Mouse (Mus musculus): ENCODE measurements around the gene Kif14. TPM values are rescaled to one million over a fixed set of nuclear protein-coding genes. Genes with fewer than 3 reads are reported as not detected.

The Kif14 gene
- total and polyA plus RNA-seq, 3 experiments, result 5.5 to 12.0 (median 7.8) TPM

- Histone ChIP-seq H3K4me3 (replicated peaks in 1 of 3; ENCODE audit: low read depth in 2 of 3, low read length in 2 of 3, poor library complexity in 1 of 3) (peak overlapping the region in 1 of 3 experiments; percentile 42), H3K4me1 (ENCODE audit: control insufficient read depth in 1 of 2, insufficient read depth in 2 of 2) (peaks cover 4 to 51% of the 10 kb centered on the region in 2 experiments; a peak in 3 of 4 replicates), H3K36me3 (replicated peaks in 1 of 2; ENCODE audit: control insufficient read depth in 1 of 2, insufficient read depth in 1 of 2, low read length in 1 of 2) (no peaks in the 10 kb centered on the region), H3K4me2 (ENCODE audit: insufficient read depth, low read depth, poor library complexity, severe bottlenecking) (peak overlapping the region; percentile 17; the same call in 1 of the 2 replicates), H3K27me3 (replicated peaks) (no peaks in the 10 kb centered on the region), H3K9ac (ENCODE audit: insufficient read depth, low read depth) (peak overlapping the region; percentile 59), H3K79me2 (replicated peaks; ENCODE audit: control insufficient read depth, extremely low read depth, insufficient read depth, poor library complexity, severe bottlenecking) (no peaks in the 10 kb centered on the region), H3K27ac (ENCODE audit: insufficient read depth, low read depth) (peak overlapping the region; percentile 93), H3K9me3 (replicated peaks; ENCODE audit: low read length) (no peaks in the 10 kb centered on the region)
- in situ Hi-C loops (cut with MboI; ENCODE audit: low pct_ligation_motif_present, low pct_unique_long_range_greater_than_20kb, low sequenced_read_pairs) (no loop called here), dilution Hi-C loops (cut with MboI; ENCODE audit: extremely low pct_ligation_motif_present, extremely low pct_unique_long_range_greater_than_20kb, low sequenced_read_pairs) (loop anchor here (25.0 kb wide), 1 partner anchor 168 kb away; no protein-coding TSS in a partner anchor)
- no peak for DNase-seq (ENCODE audit: extremely low read depth)
- no peak for TF ChIP-seq GABPA (IDR thresholded peaks at IDR 0.05; ENCODE audit: insufficient replicate concordance, low read depth, low read length)
- TF ChIP-seq USF1 (IDR thresholded peaks at IDR 0.05; ENCODE audit: low read depth, low read length), result no peak
- TF ChIP-seq POLR2A (IDR thresholded peaks at IDR 0.05; ENCODE audit: low read depth, low read length), result no peak
- TF ChIP-seq ETS1 (conservative IDR thresholded peaks at IDR 0.05; ENCODE audit: low read depth, low read length), result no peak
- TF ChIP-seq JUN (IDR thresholded peaks at IDR 0.05; ENCODE audit: insufficient read depth, low read depth, low read length), result no peak
- TF ChIP-seq UBTF (IDR thresholded peaks at IDR 0.05; ENCODE audit: low read depth, low read length), result no peak
- TF ChIP-seq MAX (IDR thresholded peaks at IDR 0.05; ENCODE audit: low read length), result no peak
- no peak for TF ChIP-seq ZNF384 (IDR thresholded peaks at IDR 0.05; ENCODE audit: low read depth, low read length)
- TF ChIP-seq SIN3A (IDR thresholded peaks at IDR 0.05; ENCODE audit: low read length), result no peak
- no peak for TF ChIP-seq CHD2 (IDR thresholded peaks at IDR 0.05; ENCODE audit: low read length)
- no peak for TF ChIP-seq MEF2A (IDR thresholded peaks at IDR 0.05; ENCODE audit: borderline replicate concordance, low read depth, low read length)
- TF ChIP-seq TBP (conservative IDR thresholded peaks at IDR 0.05; ENCODE audit: low read depth, low read length), result no peak
- no peak for TF ChIP-seq PAX5 (IDR thresholded peaks at IDR 0.05; ENCODE audit: low read length)
- no peak for TF ChIP-seq KAT2A (IDR thresholded peaks at IDR 0.05; ENCODE audit: insufficient replicate concordance, low read length)
- TF ChIP-seq IRF4 (IDR thresholded peaks at IDR 0.05; ENCODE audit: low read depth, low read length), result no peak
Measured at GRCm38 (mm10) chr1:136569626-136570297, 103.6 kb downstream of the Kif14 start.

GRCm38 (mm10) chr1:136570298-136570653 is 104.1 kb downstream of the Kif14 start:
- H3K4me3 ChIP-seq (replicated peaks in 1 of 3; ENCODE audit: low read depth in 2 of 3, low read length in 2 of 3, poor library complexity in 1 of 3), result no peak overlapping the region
- H3K4me2 ChIP-seq (ENCODE audit: insufficient read depth, low read depth, poor library complexity, severe bottlenecking), result no peak overlapping the region
- DNase-seq (ENCODE audit: extremely low read depth), result no peak
- no peaks in the 10 kb centered on the region for H3K27me3 ChIP-seq (replicated peaks)
- H3K36me3 ChIP-seq (replicated peaks in 1 of 2; ENCODE audit: control insufficient read depth in 1 of 2, insufficient read depth in 1 of 2, low read length in 1 of 2), result no peaks in the 10 kb centered on the region
- no peak overlapping the region for H3K9ac ChIP-seq (ENCODE audit: insufficient read depth, low read depth)
- H3K9me3 ChIP-seq (replicated peaks; ENCODE audit: low read length), result no peaks in the 10 kb centered on the region
- H3K4me1 ChIP-seq (ENCODE audit: control insufficient read depth in 1 of 2, insufficient read depth in 2 of 2), result peaks cover 4 to 49% of the 10 kb centered on the region in 2 experiments; a peak in 3 of 4 replicates
- peak overlapping the region; percentile 13; the same call in 1 of the 2 replicates for H3K27ac ChIP-seq (ENCODE audit: insufficient read depth, low read depth)
- no peaks in the 10 kb centered on the region for H3K79me2 ChIP-seq (replicated peaks; ENCODE audit: control insufficient read depth, extremely low read depth, insufficient read depth, poor library complexity, severe bottlenecking)
- in situ Hi-C loops (cut with MboI; ENCODE audit: low pct_ligation_motif_present, low pct_unique_long_range_greater_than_20kb, low sequenced_read_pairs) (no loop called here), dilution Hi-C loops (cut with MboI; ENCODE audit: extremely low pct_ligation_motif_present, extremely low pct_unique_long_range_greater_than_20kb, low sequenced_read_pairs) (loop anchor here (25.0 kb wide), 1 partner anchor 167 kb away; no protein-coding TSS in a partner anchor)
- TF ChIP-seq HCFC1 (IDR thresholded peaks at IDR 0.05; ENCODE audit: low read depth, low read length), result no peak
- TF ChIP-seq MAX (IDR thresholded peaks at IDR 0.05; ENCODE audit: low read length), result no peak
- no peak for TF ChIP-seq MAZ (IDR thresholded peaks at IDR 0.05; ENCODE audit: low read depth, low read length)
- no peak for TF ChIP-seq GABPA (IDR thresholded peaks at IDR 0.05; ENCODE audit: insufficient replicate concordance, low read depth, low read length)
- TF ChIP-seq RCOR1 (conservative IDR thresholded peaks at IDR 0.05; ENCODE audit: low read depth, low read length), result no peak
- TF ChIP-seq BHLHE40 (IDR thresholded peaks at IDR 0.05; ENCODE audit: low read depth, low read length), result no peak
- no peak for TF ChIP-seq CTCF (conservative IDR thresholded peaks at IDR 0.05 in 1 of 2, IDR thresholded peaks at IDR 0.05 in 1 of 2; ENCODE audit: low read depth in 2 of 2, low read length in 2 of 2)
- no peak for TF ChIP-seq POLR2AphosphoS2 (IDR thresholded peaks at IDR 0.05; ENCODE audit: low read depth, low read length)
- TF ChIP-seq ZMIZ1 (IDR thresholded peaks at IDR 0.05; ENCODE audit: low read depth, low read length), result no peak
- no peak for TF ChIP-seq ETS1 (conservative IDR thresholded peaks at IDR 0.05; ENCODE audit: low read depth, low read length)
- no peak for TF ChIP-seq JUND (conservative IDR thresholded peaks at IDR 0.05; ENCODE audit: low read depth, low read length)
- no peak for TF ChIP-seq CHD2 (IDR thresholded peaks at IDR 0.05; ENCODE audit: low read length)
- no peak for TF ChIP-seq ZKSCAN1 (IDR thresholded peaks at IDR 0.05; ENCODE audit: borderline replicate concordance, low read depth, low read length)
